Mouse (Mus musculus) cerebellum, adult 9-10 months (tissue): ENCODE results near the gene Pde4d.

ENCODE experiments used
- DNase-seq: peaks from one replicate; pipeline ENCODE4 v3.0.0; 2022

Gene Pde4d

GRCm38 (mm10) chr13:109191176-109191575 lies 741.4 kb downstream of the Pde4d start:
- DNase-seq: no peak

DNA sequence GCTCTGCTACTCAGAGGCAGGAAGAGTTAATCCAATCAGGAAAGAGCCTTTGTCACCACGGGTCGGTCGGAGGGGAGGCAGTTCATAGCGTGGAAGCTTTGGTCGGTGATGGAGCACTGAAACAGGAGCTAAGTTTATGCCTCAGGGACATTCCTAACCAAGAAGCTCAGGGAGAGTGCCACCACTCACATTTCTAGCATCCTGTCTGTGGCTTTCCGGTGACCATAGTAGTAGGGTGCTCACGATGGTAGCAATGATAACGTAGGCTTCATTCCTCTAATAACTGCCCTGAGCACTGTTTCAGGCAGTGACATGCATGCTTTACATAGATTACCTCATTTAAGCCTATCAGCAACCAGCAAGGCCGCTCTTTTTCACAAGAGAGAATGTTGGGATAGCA lies 755.8 kb downstream of the Pde4d start:
- no peak for DNase-seq

DNA sequence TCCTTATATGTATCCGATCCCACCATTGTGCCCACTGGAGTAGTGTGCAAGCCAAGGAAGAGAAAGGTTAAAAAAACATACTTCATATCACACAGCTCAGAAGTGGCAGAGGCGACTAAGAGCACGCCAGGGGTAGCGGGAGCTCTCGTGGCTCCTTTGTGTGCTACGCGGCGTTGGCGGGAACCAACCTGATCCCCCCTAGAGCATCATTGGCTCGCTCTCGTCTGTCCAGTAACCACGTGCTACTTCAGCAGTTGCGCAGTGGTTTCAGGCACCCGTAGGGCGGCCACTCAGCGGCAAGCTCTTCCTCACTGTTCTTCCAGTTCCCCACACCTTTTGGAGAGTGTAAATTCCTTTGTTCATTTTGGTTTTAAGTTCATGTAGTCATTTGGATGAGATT lies 758.9 kb downstream of the Pde4d start:
- no peak for DNase-seq

DNA sequence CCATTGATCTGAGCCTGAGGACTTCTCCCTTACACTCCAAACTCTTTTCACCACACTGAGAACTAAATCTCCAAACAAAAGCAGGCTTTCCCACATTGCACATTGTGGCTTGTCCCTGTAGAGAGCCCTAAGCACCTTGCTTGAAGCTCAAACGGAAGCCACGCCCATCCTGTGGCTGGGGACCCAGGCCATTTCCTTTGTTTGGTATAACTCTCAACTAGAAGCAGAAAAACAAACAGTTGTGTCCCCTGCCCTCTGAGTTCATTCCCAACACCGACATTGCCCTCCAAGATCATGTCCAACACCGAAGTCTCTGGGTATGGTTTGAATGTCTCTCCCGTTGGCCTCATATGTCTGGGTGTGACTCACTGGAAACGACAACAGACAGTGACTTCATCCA lies 759.7 kb downstream of the Pde4d start:
- DNase-seq: no peak

GRCm38 (mm10) chr13:109210403-109210802 lies 760.7 kb downstream of the Pde4d start:
- DNase-seq: peak; percentile 88

GRCm38 (mm10) chr13:109211471-109211870 lies 761.7 kb downstream of the Pde4d start:
- DNase-seq: no peak

GRCm38 (mm10) chr13:109211941-109212487 lies 762.3 kb downstream of the Pde4d start:
- DNase-seq: no peak

DNA sequence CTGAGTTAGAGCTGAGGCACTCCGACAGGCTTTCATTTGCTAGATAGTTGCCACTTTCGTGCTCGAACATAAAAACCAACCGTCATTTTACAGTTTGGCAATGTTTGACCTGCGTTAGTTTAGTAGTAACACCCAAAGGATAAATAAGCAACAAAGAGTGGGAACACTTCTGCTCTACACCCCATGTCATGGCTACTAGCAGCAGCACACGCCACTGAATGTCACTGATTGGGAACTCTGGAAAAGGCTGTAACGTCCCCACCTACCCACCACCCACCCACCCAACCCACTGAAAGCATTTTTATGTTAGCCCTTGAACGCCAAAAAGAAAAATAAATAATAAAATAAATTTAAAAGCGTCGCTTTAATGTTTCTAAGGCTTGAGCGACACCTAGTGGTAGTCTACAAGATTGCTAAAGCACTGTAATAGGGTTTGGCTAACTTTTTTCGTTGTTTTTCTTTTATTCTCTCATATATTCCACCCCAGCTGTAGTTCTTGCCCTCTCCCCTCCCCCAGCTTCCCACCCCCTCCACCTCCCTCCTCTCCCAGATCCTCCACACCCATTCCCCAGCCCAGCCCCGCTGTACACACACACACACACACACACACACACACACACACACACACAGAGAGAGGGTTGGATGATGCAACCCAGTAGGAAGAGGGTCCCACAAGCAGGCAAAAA lies 763.2 kb downstream of the Pde4d start:
- peak; percentile 61 for DNase-seq

- DNase-seq: no peak
Measured at GRCm38 (mm10) chr13:109219019-109219725, 769.4 kb downstream of the Pde4d start.

DNA sequence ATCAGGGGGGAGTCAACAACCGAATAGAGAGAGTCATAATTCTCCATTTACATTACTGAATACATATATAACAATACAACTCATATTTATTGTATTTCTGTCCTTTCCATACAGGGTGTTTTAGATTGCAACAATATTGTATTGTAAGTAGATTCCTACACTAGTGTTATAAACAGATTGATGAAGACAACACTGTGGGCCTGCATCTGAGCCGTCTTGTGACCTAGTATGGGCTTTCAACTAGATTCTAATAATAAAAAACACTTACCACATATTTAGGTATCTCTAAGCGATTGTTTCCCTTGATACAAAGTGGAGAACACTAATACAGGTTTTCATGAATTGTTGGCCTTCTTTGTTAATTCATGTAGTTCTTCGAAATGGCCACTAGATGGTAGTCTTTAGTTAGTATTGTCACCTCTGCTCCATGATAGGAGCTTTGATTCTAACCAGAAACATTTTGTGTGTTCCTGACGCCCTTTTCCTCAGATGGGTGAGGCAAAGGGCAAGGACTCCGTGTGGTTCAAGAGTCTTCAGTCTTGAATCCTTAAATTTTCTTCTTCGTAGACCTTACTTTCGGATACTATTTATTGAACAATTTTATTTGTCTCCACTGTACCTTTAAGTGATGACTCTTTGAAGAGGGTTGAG lies 779.3 kb downstream of the Pde4d start:
- DNase-seq: peak; percentile 82

DNA sequence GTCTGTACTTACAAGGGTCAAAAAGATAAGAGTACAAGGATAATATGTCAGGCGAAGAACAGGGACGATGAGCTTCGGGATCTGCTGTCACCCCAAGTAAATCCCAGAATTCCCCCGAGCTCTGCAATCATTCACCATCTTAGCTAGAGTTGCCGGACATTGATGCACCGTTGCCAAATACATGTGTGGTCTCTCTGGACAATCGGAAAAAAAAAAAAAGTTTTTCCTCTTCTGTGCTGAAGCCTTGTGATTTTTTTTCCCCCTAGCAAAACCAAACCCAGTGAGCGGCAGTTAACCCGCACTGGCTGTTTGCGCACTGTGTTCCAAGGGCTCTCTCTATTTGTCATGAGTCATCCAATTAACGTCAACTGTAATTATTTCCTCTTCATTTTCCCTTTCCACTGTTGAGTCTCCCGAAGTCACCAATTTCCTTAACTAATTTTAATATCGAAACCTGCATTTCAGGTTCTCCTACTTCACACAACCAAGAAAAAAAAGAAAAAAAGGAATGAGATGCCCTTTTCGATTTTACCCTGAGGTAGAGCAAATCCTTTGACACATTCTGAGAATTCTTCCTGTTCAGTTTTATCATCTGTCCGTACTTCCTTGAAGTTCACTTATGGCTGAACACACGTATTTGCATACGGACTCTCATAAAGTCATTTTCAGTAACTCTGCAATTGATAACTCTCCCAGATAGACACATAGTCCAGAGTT lies 780.0 kb downstream of the Pde4d start:
- peak; percentile 48 for DNase-seq

DNA sequence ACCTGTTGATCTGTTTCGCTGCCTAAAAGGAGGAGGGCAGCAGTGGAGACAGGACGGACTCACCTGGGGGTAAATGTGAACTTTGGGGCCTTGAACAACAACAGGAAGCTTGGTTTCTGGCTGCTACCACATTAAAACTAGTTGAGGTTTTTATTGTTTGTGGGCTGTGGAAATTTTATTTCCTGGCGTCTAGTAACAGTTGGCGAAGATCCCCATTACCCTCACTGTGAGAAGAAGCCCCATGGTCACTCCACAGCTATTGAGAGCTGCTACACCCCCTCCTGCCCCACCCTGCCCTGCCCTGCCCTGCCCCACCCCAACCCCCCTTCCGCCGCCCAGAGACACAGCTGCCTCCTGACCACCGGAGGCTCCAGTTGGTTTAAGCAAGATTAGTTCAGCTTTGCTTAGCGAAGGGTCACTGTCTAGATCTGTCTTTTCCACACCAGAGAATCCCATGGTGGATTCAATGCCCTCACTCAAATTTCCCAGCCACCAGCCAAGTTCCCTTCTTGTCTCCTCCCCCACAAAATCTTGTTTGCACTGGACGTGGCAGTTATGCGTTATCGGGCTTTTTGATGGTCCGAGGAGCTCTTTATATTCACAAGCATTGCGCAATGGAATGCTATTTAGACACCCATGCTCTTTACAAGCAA lies 780.7 kb downstream of the Pde4d start:
- no peak for DNase-seq

GRCm38 (mm10) chr13:109231848-109232460 lies 782.2 kb downstream of the Pde4d start:
- DNase-seq: no peak

GRCm38 (mm10) chr13:109232531-109232930 lies 782.8 kb downstream of the Pde4d start:
- no peak for DNase-seq

DNA sequence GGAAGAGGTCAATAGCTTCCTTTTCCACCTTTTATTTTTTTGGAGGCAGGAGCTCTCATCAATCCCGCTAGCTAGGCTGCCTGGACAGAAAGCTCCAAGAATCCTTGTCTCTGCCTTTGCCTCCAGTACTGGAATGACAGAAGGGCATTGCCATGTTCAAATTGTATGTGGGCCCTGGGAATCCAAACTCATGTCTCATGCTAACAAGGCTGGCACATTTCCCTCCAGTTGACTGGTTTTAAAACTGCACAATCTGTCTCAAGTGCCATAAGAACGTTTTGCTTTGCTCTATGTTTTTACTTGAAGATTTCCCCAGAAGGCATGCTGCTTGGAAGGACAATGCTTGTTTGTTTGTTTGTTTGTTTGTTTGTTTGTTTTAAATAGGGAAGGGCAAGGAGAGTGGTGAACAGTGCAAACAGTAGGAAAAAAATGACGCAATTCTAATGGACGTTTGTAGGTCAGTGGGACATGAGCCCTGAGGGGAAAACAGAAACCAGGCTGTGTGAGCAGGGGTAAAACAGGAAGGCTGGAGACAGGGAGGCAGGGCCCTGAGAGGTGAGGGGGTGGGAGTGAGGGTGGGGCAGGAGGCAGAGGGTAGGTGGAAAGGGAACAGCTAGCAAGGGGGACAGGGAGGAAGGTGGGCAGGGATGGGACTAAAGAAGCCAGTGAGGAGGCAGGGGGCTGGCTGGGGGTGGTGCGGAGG lies 784.3 kb downstream of the Pde4d start:
- no peak for DNase-seq

DNA sequence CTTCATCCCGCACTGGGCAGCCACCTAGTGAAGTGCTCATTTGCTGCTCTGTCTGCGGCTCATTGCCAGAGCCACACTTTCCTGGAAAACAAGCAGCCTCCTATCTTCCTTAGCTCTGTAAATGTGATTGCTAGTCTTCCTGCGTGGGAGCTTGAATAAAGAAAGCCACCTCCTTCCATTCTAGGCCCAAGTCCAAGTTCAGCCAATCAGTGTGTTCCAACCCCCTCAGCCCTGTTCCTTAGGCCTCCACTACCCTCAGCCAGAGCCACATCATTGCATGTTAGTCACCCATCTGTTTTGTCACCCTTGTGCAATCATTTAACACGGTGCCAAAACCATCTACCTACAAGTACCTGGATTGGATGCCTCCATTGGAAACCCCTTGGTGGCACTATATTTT lies 786.3 kb downstream of the Pde4d start:
- DNase-seq: no peak

DNA sequence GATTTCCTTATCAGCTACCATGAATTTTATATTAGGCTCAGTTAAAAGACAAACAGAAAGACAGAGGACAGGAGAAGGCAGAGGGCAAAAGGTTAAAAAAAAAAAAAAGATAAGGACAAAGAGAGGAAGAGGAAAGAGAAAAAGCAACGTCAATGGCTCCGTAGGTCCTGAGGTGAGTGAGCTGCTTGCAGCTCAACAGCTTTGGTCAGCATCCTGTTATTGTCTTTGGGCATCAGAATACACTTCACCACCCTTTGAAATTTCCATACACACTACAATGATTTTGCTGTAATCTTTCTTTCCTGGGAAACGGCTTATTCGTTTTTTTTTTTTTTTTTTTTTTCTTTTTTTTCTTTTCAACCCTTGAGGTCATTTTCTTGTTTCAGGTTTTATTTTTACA lies 788.9 kb downstream of the Pde4d start:
- no peak for DNase-seq

GRCm38 (mm10) chr13:109239296-109239695 lies 789.5 kb downstream of the Pde4d start:
- DNase-seq: no peak

DNA sequence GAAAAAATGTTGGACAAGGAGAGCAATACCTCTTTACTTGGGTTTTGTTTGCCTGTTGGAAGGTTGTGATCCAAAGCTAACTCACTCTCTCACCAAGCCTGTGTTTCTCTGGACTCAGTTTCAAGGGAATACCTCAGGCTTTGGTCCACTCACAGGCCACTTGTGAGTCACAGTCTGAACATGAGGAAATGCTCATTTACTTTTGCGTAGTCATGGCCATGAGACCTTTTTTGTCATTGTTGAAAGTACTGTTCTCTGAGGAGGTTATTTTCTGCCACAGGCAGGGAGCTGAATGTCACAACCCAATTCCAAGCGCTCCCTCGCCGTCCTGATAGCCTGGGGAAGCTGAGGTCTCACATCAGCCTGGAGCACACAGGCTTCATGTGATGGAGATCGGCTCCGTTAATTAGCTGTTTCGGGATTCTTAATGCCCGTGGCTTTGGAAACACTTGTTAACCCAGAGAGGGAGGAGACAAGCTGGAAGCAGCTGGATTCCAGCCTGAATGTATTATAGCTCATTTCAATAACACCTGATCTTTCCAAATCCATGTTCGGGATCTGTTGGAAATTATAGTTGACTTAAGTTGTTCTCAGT lies 792.8 kb downstream of the Pde4d start:
- DNase-seq: no peak

DNA sequence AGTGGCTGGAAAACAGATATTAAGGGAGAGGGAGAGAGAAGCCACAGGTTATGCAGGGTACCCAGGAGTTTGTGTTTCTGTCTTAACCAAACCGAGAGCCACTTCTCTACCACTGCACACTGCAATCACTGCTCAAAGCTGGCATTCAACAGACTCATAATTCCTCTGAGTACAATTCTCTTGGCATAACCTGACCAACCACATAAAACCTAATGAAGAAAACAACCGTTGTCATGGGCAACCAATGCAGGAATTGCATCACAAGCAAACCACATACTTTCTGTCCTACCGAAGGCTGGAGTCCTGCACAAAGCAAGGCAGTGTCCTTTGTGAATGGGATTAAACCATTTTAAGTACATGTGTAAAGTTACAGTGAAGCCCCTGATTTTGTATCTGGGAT lies 793.4 kb downstream of the Pde4d start:
- DNase-seq: no peak

- no peak for DNase-seq
Measured at GRCm38 (mm10) chr13:109247061-109247460, 797.3 kb downstream of the Pde4d start.
